Mouse (Mus musculus) lung, embryonic 15.5 days (tissue): ENCODE measurements around the gene Slc39a10. TPM values are rescaled to one million over a fixed set of nuclear protein-coding genes. Genes with fewer than 3 reads are reported as not detected.
"Not testable (repeated sequence)": the region's sequence is repeated elsewhere in the genome, so short reads cannot be mapped to it uniquely, and the experiment has no call there.

Experiments
- ATAC-seq: fragments of 200-750 bp; cut with Nextera tagmentation; 2 replicates; pipeline ENCODE4 v1.8.0; 2017; ENCODE audit warnings: moderate number of reproducible peaks, borderline replicate concordance; ENCODE audit not compliant: low FRiP score, low TSS enrichment; ENCODE audit errors: extremely low read depth
- H3K27ac ChIP-seq: fragments of 300-500 bp; sonication (generic); 2 replicates; pipeline ENCODE4 v1.5.1; 2015; ENCODE audit warnings: moderate library complexity, mild to moderate bottlenecking, inconsistent platforms
- H3K27me3 ChIP-seq: fragments of 300-500 bp; sonication (generic); 2 replicates; pipeline ENCODE4 v1.6.1; 2015; ENCODE audit warnings: inconsistent platforms
- H3K36me3 ChIP-seq: fragments of 300-500 bp; sonication (generic); 2 replicates; pipeline ENCODE4 v1.6.1; 2015; ENCODE audit warnings: inconsistent platforms
- H3K4me1 ChIP-seq: fragments of 300-500 bp; sonication (generic); 2 replicates; pipeline ENCODE4 v1.6.1; 2015; ENCODE audit warnings: inconsistent platforms
- H3K4me2 ChIP-seq: fragments of 300-500 bp; sonication (generic); 2 replicates; pipeline ENCODE4 v1.6.1; 2015; ENCODE audit warnings: inconsistent platforms, mild to moderate bottlenecking, moderate library complexity
- H3K4me3 ChIP-seq: fragments of 300-500 bp; sonication (generic); 2 replicates; pipeline ENCODE4 v1.5.1; 2015; ENCODE audit warnings: mild to moderate bottlenecking, inconsistent platforms
- H3K9ac ChIP-seq: fragments of 300-500 bp; sonication (generic); 2 replicates; pipeline ENCODE4 v1.6.1; 2015; ENCODE audit warnings: inconsistent platforms
- H3K9me3 ChIP-seq: fragments of 300-500 bp; sonication (generic); 2 replicates; pipeline ENCODE4 v1.6.1; 2016; ENCODE audit warnings: inconsistent platforms
- WGBS: fragments of 180-500 bp; shearing (Covaris S2); methylation state at CpG from one replicate; pipeline ENCODE4 v1.1.7; 2015; 5-methylcytosine and 5-hydroxymethylcytosine counted together
- polyA plus RNA-seq: library from polyadenylated mRNA; unstranded; fragments of >200 nt; fragmentation: Nextera tagmentation; extraction: Ambion mirVana; gene quantifications from 2 replicates; pipeline ENCODE4 v1.2.1, GENCODE M21; 2015

Gene Slc39a10
- polyA plus RNA-seq, 1 experiment from 2014 or later: 41.3 TPM

DNA sequence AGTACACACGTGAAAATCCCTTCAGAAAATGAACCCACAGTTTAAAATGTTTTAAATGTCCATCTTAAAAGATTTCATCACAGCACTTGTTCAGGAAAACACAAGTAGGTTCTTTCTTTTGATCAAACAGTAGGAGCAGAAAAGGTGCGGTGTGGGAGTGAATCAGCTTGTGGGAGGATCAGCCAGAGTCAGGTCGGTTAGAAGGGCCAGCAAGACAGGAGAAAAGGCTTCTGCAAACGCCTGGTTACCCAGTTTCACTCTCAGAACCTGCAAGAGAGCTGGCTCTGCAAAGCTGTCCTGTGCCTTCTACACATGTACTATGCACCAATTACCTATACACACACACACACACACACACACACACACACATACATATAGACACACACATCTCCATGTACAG is 49.2 kb downstream of the Slc39a10 start:
- Histone ChIP-seq H3K27ac (no peak overlapping the region), H3K4me2 (no peak overlapping the region)
- 47% methylated on average over 4 of the region's 4 CpGs for WGBS

DNA sequence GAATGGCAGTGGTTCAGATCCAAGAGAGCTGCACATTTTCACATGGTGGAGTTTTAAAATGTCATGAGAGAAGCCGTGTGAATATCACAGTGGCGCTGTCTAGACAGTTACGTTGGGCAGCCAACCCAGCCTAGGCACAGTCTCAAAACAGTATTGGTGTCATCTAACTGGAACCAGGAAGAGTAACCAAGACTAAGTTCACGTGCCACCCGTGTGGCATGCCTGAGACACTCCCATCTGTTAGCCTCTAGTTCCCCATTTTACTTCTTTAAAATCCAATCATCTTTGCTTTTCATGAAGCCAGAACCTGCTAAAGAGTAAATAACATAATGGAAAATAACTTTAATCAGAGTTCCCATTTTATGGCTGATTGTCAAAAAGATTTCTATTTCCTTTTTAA is 60.7 kb downstream of the Slc39a10 start:
- H3K4me3 ChIP-seq: no peak overlapping the region
- ATAC-seq: no peak
- H3K36me3 ChIP-seq: peaks cover 13% of the 10 kb centered on the region; the same call in 1 of the 2 replicates
- no peaks in the 10 kb centered on the region for H3K9me3 ChIP-seq
- H3K4me1 ChIP-seq: no peaks in the 10 kb centered on the region
- no peak overlapping the region for H3K27ac ChIP-seq
- 86% methylated on average over 5 of the region's 5 CpGs for WGBS
- no peak overlapping the region for H3K4me2 ChIP-seq
- H3K27me3 ChIP-seq: no peaks in the 10 kb centered on the region
- no peak overlapping the region for H3K9ac ChIP-seq

More for the DNA sequence above, 49.2 kb downstream of the Slc39a10 start:
- Histone ChIP-seq H3K27me3 (no peaks in the 10 kb centered on the region), H3K9ac (no peak overlapping the region), H3K4me3 (no peak overlapping the region), H3K9me3 (no peaks in the 10 kb centered on the region), H3K4me1 (no peaks in the 10 kb centered on the region), H3K36me3 (no peaks in the 10 kb centered on the region)
- ATAC-seq: no peak

DNA sequence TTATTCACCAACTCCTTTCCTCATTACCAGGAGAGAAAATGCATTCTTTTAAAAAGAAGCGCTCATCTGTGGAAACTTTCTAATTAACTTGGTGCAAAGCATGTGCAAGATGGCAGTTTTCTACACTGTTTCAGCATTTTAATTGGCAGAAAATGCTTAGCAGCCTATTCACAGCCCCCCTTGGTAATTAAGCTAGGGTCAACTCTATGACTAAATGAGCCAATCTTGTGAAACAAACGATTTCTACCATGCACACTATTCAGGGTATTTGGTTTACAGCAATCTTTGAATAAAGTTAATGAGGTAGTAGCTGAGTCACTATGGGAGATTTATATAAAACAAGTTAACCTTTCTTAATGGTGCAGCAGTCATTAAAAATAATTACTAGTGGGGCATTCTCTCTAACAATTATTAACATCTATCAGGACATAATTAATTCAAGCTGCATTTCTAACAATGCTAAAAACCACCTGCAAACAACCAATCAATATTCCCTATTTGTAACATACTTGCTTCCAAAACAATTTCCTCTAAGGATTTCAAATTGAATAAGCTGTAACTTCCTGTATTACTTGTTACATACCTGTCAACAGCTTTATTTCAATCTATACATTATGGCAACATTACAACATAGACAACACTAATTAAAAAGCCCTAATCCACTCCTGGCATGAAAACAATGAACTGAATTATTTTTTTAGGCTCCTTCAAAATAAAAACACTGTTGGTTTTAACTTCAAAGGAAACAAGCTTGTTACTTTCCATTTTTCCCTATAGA is 62.4 kb downstream of the Slc39a10 start:
- no peak overlapping the region for H3K27ac ChIP-seq
- no peaks in the 10 kb centered on the region for H3K4me1 ChIP-seq
- peaks cover 14% of the 10 kb centered on the region; the same call in 1 of the 2 replicates for H3K36me3 ChIP-seq
- no peaks in the 10 kb centered on the region for H3K9me3 ChIP-seq
- no peak overlapping the region for H3K4me3 ChIP-seq
- no peaks in the 10 kb centered on the region for H3K27me3 ChIP-seq
- 80% methylated on average over 2 of the region's 2 CpGs for WGBS
- no peak overlapping the region for H3K4me2 ChIP-seq
- no peak for ATAC-seq
- H3K9ac ChIP-seq: no peak overlapping the region

DNA sequence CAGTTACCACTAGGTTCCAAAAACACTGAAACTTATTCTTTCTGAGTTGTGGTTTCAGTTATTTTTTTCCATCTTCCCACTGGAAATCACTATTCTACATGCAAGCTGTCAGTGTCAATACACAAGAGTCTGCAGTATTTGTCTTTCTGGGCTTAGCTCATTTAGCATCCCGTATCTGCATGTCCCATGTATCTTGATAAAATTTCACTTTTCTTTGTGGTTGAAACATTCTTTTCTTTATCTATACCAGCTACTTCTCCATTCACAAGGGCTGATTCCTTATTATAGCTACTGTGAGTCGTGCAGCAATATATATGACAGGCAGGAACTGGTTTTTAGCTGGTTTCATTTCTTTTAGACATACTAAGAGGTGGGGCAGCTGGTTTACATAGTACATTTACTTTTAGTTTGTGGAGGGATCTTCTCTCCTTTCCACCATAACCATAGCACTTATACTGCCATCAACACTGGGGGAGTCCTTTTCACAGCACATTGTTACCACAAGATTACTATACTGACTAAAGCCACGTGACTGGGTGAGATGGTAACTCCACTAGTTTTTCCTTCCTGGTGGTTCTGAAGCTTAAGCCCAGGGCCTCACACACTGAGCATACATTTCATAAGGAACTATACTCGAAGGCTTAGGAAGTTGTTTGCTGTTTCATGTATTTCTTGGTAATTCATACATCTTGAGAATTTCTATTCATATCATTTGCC is 70.2 kb downstream of the Slc39a10 start:
- H3K9me3 ChIP-seq: no peaks in the 10 kb centered on the region
- 85% methylated on average over 4 of the region's 4 CpGs for WGBS
- no peaks in the 10 kb centered on the region for H3K4me1 ChIP-seq
- no peak overlapping the region for H3K27ac ChIP-seq
- no peak overlapping the region for H3K4me2 ChIP-seq
- no peak for ATAC-seq
- H3K9ac ChIP-seq: no peak overlapping the region
- no peaks in the 10 kb centered on the region for H3K27me3 ChIP-seq
- H3K36me3 ChIP-seq: peaks cover 32% of the 10 kb centered on the region
- no peak overlapping the region for H3K4me3 ChIP-seq

DNA sequence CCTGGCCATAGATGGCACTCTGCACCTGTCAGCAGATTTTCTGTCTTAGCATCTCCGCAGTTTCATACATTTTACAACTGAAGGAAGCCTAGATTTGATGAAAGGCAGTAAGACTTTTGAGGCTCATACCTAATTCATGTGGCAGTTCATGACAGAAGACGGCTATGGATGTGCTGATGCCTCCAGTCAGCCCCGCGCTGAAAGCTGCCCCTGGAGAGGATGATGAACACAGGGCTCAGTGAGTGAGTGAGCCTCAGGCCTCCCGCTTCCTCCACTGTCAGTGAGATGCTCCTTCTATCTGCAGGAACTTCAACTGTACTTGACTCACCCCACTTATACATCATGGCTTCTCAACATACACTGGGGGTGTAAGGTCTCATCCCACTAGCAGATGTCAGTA is 74.7 kb downstream of the Slc39a10 start:
- no peak overlapping the region for H3K9ac ChIP-seq
- no peaks in the 10 kb centered on the region for H3K9me3 ChIP-seq
- no peak overlapping the region for H3K4me2 ChIP-seq
- H3K27me3 ChIP-seq: no peaks in the 10 kb centered on the region
- H3K4me1 ChIP-seq: no peaks in the 10 kb centered on the region
- WGBS: 94% methylated on average over 5 of the region's 5 CpGs
- H3K4me3 ChIP-seq: no peak overlapping the region
- H3K36me3 ChIP-seq: peaks cover 24% of the 10 kb centered on the region
- no peak for ATAC-seq
- H3K27ac ChIP-seq: no peak overlapping the region

DNA sequence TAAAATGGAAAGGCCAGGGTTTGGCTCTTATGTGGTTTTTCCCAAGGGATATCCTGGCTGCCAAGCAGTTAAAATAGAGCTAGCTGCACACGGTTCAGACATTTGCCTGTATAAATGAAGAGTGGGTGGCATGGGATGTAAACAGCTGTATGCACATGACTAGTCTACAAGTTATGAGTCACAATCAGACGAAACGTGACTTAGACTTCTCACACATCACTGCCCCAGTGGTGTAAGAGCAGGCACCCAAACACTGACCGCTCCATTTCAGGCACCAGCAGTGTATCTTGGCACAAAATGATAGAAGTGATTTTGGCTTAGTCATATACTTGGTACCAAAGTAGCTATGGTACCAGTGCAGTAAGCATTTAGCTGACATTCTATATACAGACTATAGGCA is 84.0 kb downstream of the Slc39a10 start:
- WGBS: 78% methylated on average over 4 of the region's 4 CpGs
- not testable (repeated sequence) for H3K9me3 ChIP-seq, H3K27me3 ChIP-seq, ATAC-seq, H3K36me3 ChIP-seq, H3K27ac ChIP-seq, H3K4me3 ChIP-seq, H3K9ac ChIP-seq, H3K4me2 ChIP-seq, H3K4me1 ChIP-seq

DNA sequence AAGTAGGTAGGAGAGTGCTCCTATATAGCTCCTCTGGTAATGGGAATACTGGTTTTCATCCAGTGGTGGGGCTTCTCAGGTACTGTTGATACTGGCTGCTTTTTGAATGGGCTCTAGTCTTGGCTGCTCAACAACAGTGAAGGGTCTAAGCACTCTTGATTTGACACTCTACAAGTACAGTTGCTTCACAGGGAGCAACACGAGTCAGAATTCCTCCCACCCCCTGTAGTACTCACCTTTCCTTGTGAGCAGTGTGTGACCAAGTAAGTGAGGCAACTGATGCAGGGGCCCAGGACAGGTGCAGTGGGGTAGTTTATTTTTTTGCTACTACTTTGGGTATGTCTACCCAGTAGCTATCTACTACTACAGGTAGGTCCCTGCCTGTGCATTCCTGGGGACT is 87.6 kb downstream of the Slc39a10 start:
- Histone ChIP-seq H3K4me3 (no peak overlapping the region), H3K4me2 (no peak overlapping the region), H3K27ac (no peak overlapping the region), H3K27me3 (no peaks in the 10 kb centered on the region), H3K9ac (no peak overlapping the region), H3K36me3 (0 out of 2 replicates have a peak, but pooled peaks cover 3% of the 10 kb centered on the region), H3K4me1 (no peaks in the 10 kb centered on the region), H3K9me3 (no peaks in the 10 kb centered on the region)
- WGBS: 67% methylated on average over 1 of the region's 1 CpGs
- no peak for ATAC-seq

DNA sequence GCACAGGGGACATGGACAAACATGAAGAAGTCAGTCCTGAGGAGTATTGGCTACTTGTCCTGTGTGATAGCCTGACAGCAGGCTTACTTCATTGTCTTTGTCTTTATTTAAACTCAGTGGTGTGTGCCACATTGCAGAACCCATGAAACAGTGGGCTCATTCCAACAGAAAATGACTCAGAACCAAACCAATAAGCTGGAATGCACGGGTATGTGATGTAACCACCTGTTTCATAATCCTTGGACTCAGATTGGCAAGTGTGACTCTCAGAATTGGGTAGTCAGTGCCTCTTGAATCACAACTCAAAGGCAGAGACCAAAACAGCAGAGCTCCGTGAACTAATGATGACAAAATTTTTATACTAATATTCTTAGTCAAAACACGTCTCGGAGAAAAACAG is 110.4 kb downstream of the Slc39a10 start:
- H3K27ac ChIP-seq, H3K4me2 ChIP-seq, H3K4me3 ChIP-seq, ATAC-seq, H3K9me3 ChIP-seq, H3K9ac ChIP-seq, H3K27me3 ChIP-seq, H3K4me1 ChIP-seq, H3K36me3 ChIP-seq: not testable (repeated sequence)
- WGBS: 58% methylated on average over 4 of the region's 4 CpGs

DNA sequence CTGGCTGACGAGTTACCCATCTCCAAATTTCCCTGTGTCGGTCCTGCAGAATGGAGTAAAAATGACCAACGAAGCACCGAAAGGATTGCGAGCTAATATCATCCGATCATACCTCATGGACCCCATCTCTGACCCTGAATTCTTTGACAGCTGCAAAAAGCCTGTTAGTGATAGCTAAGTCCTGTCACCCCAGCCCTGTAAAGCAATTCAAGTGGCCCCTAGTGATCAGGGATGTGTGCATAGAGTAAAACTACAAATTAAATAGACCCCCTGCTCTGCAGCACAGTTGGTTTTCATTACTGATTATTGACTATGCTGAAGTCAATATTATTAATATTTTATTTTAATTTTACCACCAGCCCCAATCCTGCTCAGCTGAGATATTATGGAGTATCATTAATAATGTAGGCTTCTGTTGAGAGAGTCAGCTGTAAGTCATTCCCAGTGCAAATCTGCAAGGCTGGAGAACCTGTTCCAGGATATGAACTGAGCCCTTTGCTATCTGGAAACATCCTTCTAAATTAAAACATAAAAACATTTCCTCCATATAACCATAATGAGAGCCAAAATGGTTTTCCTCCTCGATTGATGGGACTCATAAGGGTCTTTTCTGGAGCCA is 122.5 kb downstream of the Slc39a10 start:
- not testable (repeated sequence) for H3K27ac ChIP-seq, H3K9ac ChIP-seq, H3K36me3 ChIP-seq, H3K9me3 ChIP-seq, H3K4me3 ChIP-seq, H3K27me3 ChIP-seq, ATAC-seq, H3K4me2 ChIP-seq, H3K4me1 ChIP-seq
- 76% methylated on average over 7 of the region's 7 CpGs for WGBS

DNA sequence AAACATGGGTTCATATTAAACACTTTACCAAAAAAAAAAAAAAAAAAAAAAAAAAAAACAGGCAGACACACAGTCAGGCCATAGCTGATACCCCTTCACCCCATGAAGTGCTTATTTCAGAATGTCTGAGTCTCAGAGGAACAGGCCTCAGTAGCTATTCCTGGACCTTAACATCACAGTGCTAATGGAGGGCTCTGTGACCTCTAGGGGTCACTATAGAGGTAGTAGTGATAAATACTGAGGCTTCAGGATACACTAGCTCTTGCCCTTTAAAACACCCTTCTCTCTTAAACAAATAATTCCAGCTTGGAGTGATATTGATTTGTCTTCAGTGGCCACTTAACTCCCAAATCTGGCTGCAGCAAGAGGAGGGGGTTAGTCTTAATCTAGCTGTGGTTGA is 123.3 kb downstream of the Slc39a10 start:
- not testable (repeated sequence) for H3K9me3 ChIP-seq, H3K4me1 ChIP-seq, H3K9ac ChIP-seq, H3K27me3 ChIP-seq, H3K36me3 ChIP-seq, H3K4me2 ChIP-seq, H3K27ac ChIP-seq, ATAC-seq, H3K4me3 ChIP-seq

DNA sequence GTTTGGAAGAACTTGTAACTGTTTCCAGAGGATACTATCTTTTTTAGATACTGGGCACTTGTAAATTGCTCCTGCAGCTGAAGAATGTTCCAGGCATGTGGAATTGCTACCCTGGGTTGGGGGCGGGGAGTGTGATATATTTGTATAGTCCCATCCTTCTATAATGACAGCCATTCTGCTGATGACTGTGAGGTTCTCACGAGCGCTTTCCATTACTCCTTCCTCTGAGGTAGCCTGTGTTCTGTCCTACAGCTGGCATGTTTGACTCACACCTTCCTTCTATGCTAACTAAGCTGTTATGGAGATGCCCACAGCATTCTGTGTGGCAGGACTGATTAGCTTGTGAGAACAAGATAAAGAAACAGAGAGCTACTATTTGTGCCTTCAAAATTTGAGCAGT is 128.1 kb downstream of the Slc39a10 start:
- H3K9me3 ChIP-seq, H3K4me2 ChIP-seq, H3K27me3 ChIP-seq, H3K9ac ChIP-seq, H3K4me3 ChIP-seq, H3K4me1 ChIP-seq, H3K36me3 ChIP-seq, H3K27ac ChIP-seq, ATAC-seq: not testable (repeated sequence)
- 32% methylated on average over 3 of the region's 3 CpGs for WGBS
